Mouse (Mus musculus) midbrain, embryonic 10.5 days (tissue): ENCODE measurements around the gene Gpr174. TPM values are rescaled to one million over a fixed set of nuclear protein-coding genes. Genes with fewer than 3 reads are reported as not detected.
"Not testable (repeated sequence)": the region's sequence is repeated elsewhere in the genome, so short reads cannot be mapped to it uniquely, and the experiment has no call there.

Experiments
- DNase-seq: peaks from one replicate; pipeline ENCODE4 v3.0.0-alpha.2; 2017; ENCODE audit warnings: low spot score
- H3K27ac ChIP-seq: fragments of 300-500 bp; sonication (generic); replicated peaks from 2 replicates; pipeline ENCODE4 v1.5.1; 2016; ENCODE audit warnings: mild to moderate bottlenecking
- H3K27me3 ChIP-seq: fragments of 300-500 bp; sonication (generic); 2 replicates; pipeline ENCODE4 v1.6.1; 2016; ENCODE audit warnings: low read depth, mild to moderate bottlenecking; ENCODE audit not compliant: poor library complexity, severe bottlenecking
- H3K36me3 ChIP-seq: fragments of 300-500 bp; sonication (generic); 2 replicates; pipeline ENCODE4 v1.6.1; 2016; ENCODE audit warnings: mild to moderate bottlenecking, moderate library complexity
- H3K4me1 ChIP-seq: fragments of 300-500 bp; sonication (generic); 2 replicates; pipeline ENCODE4 v1.6.1; 2016
- H3K4me3 ChIP-seq: fragments of 300-500 bp; sonication (generic); 2 replicates; pipeline ENCODE4 v1.5.1; 2016; ENCODE audit warnings: mild to moderate bottlenecking, moderate library complexity
- H3K9me3 ChIP-seq: fragments of 300-500 bp; sonication (generic); replicated peaks from 2 replicates; pipeline ENCODE4 v1.6.1; 2016; ENCODE audit warnings: mild to moderate bottlenecking
- WGBS: fragments of 180-500 bp; shearing (Covaris S2); methylation state at CpG from one replicate; pipeline ENCODE4 v1.1.7; 2016; 5-methylcytosine and 5-hydroxymethylcytosine counted together
- polyA plus RNA-seq: library from polyadenylated mRNA; unstranded; fragments of >200 nt; fragmentation: Nextera tagmentation; extraction: Ambion mirVana; gene quantifications from 2 replicates; pipeline ENCODE4 v1.2.1, GENCODE M21; 2016

Gene Gpr174
- polyA plus RNA-seq: not detected in 2 replicates

DNA sequence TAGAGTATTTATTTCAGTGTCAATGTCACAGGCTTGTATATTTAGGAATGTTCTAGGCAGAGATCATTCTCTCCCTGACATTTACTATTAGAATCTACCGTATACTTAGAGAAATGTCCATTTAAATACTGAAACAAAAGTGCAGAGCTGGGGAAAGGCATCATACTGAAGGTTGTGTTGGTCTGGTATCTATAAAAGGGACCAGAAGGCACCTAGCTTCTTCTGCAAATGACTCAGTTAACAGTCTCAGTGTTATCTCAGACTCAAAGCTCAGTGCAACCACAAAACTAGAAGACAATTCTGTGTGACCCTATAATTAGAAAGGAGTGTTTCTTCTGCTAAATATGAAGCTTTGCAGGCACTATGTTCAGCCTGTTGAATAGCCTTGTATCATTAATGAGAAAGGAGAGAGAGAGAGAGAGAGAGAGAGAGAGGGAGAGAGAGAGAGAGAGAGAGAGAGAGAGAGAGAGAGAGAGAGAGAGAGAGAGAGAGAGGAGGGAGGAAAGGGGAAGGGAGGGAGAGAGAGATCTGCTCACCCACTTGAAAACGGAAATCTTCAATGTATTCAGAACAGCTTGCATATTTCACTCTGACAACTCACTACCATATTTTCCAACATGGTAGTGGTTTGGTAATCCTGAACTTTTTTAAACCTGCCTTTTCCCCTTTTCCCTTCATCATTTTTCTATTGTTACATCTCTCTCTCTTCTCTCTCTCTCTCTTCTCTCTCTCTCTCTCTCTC, at the start of gene Gpr174:
Gene Gpr174 (plus strand): TSS at position 393 of the 742 bp plus-strand sequence.
- Histone ChIP-seq H3K36me3 (no peaks in the 10 kb centered on the region), H3K27ac (no peak within 1 kb of the TSS), H3K27me3 (peaks cover 29% of the 10 kb centered on the region), H3K4me3 (no peak within 1 kb of the TSS), H3K9me3 (no peaks in the 10 kb centered on the region), H3K4me1 (no peaks in the 10 kb centered on the region)
- 66% methylated on average over 2 of the region's 2 CpGs for WGBS
- DNase-seq: no peak

DNA sequence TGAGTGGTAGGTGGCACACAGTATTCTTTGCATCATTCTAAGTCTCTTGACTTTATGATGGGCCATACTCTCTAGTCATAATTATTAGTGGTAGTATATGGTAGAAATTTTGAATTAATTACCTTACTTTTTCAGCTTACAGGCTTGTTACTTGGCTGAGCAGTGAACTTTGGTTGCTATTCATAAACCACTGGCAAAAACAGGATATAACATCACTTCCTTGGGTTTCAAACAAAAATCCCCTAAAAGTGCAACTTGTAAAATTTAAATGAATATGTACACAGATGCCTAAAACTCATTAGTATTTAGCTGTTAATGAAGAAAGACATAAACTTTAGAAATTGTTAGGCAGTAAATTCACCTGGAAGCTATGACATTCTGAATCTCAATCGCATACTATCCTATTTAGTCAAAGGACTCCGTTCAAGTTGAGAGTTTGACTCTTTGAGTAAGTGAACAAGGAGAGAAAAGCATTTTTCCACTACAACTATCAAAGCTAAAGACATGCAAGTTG, 38.0 kb upstream of the Gpr174 start:
- Histone ChIP-seq H3K4me3 (no peak overlapping the region), H3K27me3 (peaks cover 9% of the 10 kb centered on the region), H3K4me1 (no peaks in the 10 kb centered on the region), H3K27ac (no peak overlapping the region), H3K9me3 (no peaks in the 10 kb centered on the region), H3K36me3 (no peaks in the 10 kb centered on the region)
- WGBS: 85% methylated on average over 2 of the region's 2 CpGs
- no peak for DNase-seq

DNA sequence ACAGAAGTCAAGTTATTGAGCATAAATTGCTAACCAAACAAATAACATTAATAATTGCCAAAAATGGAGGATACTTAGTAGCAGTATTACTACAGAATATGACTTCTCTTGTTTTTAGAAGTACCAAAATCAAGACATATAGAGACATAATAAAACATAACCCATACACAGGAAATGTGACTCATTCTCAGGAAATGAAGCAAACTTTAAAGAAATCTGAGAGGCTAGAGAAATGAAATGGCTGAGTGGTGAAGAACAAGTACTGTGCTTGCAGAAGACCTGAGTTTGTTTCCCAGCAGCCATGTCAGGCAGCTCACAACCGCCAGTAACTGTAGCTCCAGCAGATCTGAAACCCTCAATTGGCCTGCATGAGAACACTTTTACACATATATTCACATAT, 30.8 kb upstream of the Gpr174 start:
- Histone ChIP-seq H3K4me1 (no peaks in the 10 kb centered on the region), H3K9me3 (no peaks in the 10 kb centered on the region), H3K4me3 (no peak overlapping the region), H3K36me3 (no peaks in the 10 kb centered on the region), H3K27ac (no peak overlapping the region), H3K27me3 (peaks cover 9% of the 10 kb centered on the region)
- no peak for DNase-seq
- WGBS: 62% methylated on average over 1 of the region's 1 CpGs

DNA sequence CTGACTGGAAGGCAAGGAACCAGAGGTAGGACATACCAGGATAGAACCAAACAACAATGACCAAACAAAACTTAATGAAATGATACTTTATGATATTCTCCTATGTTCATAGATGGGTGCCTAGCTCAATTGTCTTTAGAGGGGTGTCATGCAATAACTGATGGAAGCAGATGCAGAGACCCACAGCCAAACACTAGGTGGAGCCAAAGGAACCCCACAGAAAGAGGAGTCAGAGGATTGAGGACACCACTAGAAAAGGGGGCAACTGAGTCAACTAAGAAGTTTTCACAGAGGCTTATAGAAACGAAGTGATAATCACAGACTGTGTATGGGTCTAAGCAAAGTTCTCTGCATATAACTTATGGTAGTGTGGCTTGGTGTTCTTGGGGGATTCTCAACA, 24.5 kb upstream of the Gpr174 start:
- Histone ChIP-seq H3K27me3 (no peaks in the 10 kb centered on the region), H3K4me1 (no peaks in the 10 kb centered on the region), H3K27ac (no peak overlapping the region), H3K4me3 (no peak overlapping the region), H3K36me3 (no peaks in the 10 kb centered on the region), H3K9me3 (no peaks in the 10 kb centered on the region)
- no peak for DNase-seq
- WGBS: 67% methylated on average over 1 of the region's 1 CpGs

DNA sequence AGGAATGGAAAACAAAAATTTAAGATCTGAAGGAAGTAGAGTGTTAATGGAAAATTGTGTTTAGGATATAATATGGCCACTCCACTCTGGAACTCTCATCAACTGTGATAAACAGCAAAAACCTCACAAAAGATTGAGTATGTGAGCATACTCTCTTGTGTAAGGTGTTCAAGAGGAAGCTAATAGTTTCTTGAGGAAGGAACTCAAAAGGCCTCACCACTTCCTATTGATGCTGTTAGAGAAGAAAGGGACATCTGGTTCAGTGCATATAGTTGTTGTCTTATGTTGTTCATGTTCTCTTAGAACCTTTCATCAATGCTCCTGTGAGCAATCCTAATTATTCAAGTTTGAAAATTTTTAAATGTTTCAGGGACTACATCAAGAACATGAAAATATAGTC, 21.0 kb upstream of the Gpr174 start:
- Histone ChIP-seq H3K4me3 (no peak overlapping the region), H3K27ac (no peak overlapping the region), H3K36me3 (no peaks in the 10 kb centered on the region), H3K27me3 (no peaks in the 10 kb centered on the region), H3K9me3 (no peaks in the 10 kb centered on the region), H3K4me1 (no peaks in the 10 kb centered on the region)
- no peak for DNase-seq

DNA sequence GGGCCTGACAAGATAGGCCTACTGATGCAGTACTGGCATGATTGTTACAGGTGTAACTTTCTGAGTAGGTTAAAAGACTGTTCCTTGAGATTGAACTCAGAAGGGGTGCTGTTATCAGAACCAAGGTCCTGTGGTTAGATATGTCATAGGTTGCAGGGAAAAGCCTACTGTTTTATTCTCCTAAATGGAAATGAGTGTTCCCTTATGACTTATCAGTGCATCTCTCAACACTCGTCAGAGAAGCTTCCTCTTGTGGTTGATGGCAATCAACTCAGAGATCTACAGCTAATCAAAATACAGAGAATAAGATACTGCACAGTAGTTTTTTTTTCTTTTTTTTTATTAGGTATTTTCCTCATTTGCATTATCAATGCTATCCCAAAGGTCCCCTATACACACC, 19.2 kb upstream of the Gpr174 start:
- Histone ChIP-seq H3K4me1 (no peaks in the 10 kb centered on the region), H3K27me3 (no peaks in the 10 kb centered on the region), H3K36me3 (no peaks in the 10 kb centered on the region), H3K9me3 (no peaks in the 10 kb centered on the region), H3K4me3 (no peak overlapping the region), H3K27ac (no peak overlapping the region)
- DNase-seq: no peak
- 86% methylated on average over 1 of the region's 1 CpGs for WGBS

DNA sequence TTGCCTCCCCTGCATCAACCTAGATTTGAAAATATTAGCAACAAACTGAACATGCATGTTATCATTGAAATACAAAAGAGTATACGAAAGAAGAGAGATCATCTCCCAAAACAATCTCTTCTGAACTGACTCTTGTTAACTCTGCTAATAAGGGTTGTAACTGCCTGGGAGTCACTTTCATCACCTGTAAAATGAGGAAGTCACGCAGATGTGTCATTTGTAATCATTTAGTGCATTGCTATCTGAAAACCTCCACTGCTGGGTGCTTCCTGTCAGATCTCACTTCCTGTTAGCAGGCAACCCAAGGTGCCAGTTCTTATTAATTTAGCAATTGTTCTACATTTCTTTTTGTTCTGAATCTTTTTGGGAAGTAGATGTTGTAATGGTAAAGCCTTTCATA, 5.3 kb upstream of the Gpr174 start:
- no peaks in the 10 kb centered on the region for H3K36me3 ChIP-seq
- no peaks in the 10 kb centered on the region for H3K9me3 ChIP-seq
- no peaks in the 10 kb centered on the region for H3K4me1 ChIP-seq
- no peak for DNase-seq
- 81% methylated on average over 2 of the region's 2 CpGs for WGBS
- peaks cover 21% of the 10 kb centered on the region for H3K27me3 ChIP-seq
- no peak overlapping the region for H3K4me3 ChIP-seq
- no peak overlapping the region for H3K27ac ChIP-seq

DNA sequence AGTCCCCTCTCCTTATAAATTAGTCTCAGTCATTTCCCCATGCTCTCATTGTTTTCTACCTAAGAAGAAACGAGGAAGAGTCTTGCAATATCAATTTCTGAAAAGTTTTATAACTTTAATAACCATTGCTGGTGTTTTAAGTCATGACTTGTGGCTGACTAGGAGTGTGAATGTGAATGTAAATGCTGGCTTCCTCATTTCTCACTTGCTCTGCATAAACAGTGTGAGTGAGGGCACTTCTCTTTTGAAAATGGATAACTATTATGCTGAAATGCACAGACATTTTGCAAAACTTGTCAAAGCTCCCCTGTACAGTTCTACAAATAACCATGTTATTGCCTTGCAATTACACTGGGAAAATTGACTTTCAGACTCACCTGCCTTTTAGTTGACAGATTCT, 8.9 kb downstream of the Gpr174 start:
- 65% methylated on average over 1 of the region's 1 CpGs for WGBS
- H3K36me3 ChIP-seq: no peaks in the 10 kb centered on the region
- H3K27me3 ChIP-seq: peaks cover 11% of the 10 kb centered on the region; the same call in 1 of the 2 replicates
- no peaks in the 10 kb centered on the region for H3K4me1 ChIP-seq
- H3K9me3 ChIP-seq: no peaks in the 10 kb centered on the region
- no peak overlapping the region for H3K4me3 ChIP-seq
- no peak for DNase-seq
- no peak overlapping the region for H3K27ac ChIP-seq

DNA sequence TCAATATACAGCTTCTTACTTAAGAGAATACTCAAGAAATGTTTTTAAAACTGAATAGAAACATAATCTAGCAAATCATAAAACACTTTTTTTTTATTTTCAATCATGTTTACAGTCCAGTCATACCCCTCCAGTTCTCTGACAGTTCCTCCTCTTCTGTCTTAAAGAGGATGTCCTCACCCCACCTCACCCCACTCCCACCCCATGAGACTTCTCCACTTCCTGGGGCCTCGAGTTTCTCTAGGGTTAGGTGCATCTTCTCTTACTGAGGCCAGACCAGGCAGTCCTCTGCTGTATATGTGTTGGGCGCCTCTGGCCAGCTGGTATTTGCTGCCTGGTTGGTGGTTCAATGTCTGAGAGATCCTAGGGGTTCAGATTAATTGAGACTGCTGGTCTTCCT, 21.9 kb downstream of the Gpr174 start:
- Histone ChIP-seq H3K27me3 (no peaks in the 10 kb centered on the region), H3K9me3 (no peaks in the 10 kb centered on the region), H3K27ac (no peak overlapping the region), H3K36me3 (no peaks in the 10 kb centered on the region), H3K4me1 (no peaks in the 10 kb centered on the region), H3K4me3 (no peak overlapping the region)
- no peak for DNase-seq
- 71% methylated on average over 2 of the region's 2 CpGs for WGBS

DNA sequence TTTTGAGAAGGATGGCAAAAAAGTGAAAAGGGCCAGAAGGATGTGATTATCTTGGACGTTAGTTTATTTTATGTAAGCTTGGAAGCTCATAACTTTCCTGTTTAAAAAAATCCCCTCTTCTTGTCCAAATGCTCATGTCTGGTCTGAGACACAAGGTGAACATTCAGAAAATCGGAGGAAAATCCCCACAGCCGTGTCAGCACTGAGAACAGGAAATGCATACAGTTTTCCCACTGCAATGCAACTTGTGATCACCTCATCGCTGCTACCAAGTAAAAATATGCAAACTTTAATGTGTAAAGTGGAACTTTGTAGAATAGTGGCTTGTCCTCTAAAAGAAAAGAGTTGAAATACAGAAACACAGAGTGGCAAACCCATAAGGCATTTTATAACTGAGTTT, 28.5 kb downstream of the Gpr174 start:
- no peak for DNase-seq
- H3K9me3 ChIP-seq: no peaks in the 10 kb centered on the region
- peaks cover 17% of the 10 kb centered on the region for H3K27me3 ChIP-seq
- H3K27ac ChIP-seq: no peak overlapping the region
- H3K4me1 ChIP-seq: no peaks in the 10 kb centered on the region
- no peak overlapping the region for H3K4me3 ChIP-seq
- WGBS: 78% methylated on average over 4 of the region's 4 CpGs
- H3K36me3 ChIP-seq: no peaks in the 10 kb centered on the region

DNA sequence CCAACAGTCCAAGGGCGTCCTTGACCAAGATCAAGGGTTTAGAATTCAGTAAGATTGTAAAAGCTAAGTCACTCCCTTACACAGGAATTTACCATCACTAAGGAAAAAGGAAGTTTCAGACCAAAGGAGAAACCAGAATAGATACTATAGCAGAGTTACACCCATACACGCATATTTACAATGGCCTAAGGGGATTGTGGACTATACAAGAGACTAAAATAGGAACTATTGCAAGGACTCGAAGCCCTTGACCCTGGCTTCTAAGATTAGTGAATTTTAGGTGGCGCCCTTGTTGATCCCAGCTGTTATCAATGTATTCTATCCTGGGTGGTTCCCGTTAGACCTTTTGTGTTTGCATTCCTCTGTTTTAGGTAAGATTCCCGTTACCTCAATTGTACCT, 42.2 kb downstream of the Gpr174 start:
- not testable (repeated sequence) for H3K9me3 ChIP-seq, H3K4me3 ChIP-seq, H3K36me3 ChIP-seq, H3K27ac ChIP-seq, H3K4me1 ChIP-seq, DNase-seq
- peaks cover 12% of the 10 kb centered on the region for H3K27me3 ChIP-seq
- WGBS: 89% methylated on average over 6 of the region's 6 CpGs

DNA sequence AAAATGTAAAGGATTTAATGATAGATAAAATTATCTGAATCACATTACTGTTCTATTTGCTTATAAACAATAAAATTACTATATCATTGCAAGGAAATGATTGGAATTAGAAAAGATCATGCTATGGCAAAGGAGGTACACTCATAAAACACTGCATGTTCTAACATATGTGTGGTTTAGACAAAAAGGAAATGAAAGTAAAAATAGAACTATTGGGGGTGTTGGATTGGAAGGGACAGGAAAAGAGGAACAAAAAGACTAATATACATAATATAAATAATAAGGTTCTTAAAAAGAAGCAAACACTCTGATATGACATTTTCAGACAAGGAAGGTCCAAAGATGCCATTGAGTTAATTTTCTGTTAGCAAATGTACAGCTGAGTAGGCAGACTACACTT, 43.1 kb downstream of the Gpr174 start:
- Histone ChIP-seq H3K27me3 (peaks cover 6% of the 10 kb centered on the region; the same call in 1 of the 2 replicates), H3K4me1 (no peaks in the 10 kb centered on the region), H3K27ac (no peak overlapping the region), H3K9me3 (no peaks in the 10 kb centered on the region), H3K36me3 (no peaks in the 10 kb centered on the region), H3K4me3 (no peak overlapping the region)
- no peak for DNase-seq

DNA sequence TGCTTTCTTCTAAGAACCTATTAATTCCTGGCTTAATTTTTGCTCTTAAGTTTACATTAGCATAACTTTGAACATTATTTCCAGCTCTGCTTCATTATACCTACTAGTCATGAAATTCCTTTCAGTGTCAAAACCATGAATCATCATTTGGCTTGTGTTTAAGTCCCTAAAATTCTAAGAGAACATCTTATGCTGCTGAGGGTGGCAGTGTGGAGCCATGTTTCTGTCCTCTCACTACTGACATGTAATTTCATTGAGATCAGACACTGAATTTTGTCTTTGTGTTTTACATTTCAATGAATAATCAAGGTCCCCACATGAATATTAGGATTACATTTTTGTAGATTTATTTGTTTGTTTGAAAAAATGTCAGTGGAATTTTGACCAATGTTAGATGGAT, 50.8 kb downstream of the Gpr174 start:
- H3K27me3 ChIP-seq: 0 out of 2 replicates have a peak, but pooled peaks cover 4% of the 10 kb centered on the region
- no peaks in the 10 kb centered on the region for H3K9me3 ChIP-seq
- H3K4me1 ChIP-seq: no peaks in the 10 kb centered on the region
- no peak for DNase-seq
- H3K27ac ChIP-seq: no peak overlapping the region
- no peaks in the 10 kb centered on the region for H3K36me3 ChIP-seq
- no peak overlapping the region for H3K4me3 ChIP-seq
